Mouse (Mus musculus) lung, postnatal 0 days (tissue): Measurements from ENCODE around the gene Nck2. TPM values are rescaled to one million over a fixed set of nuclear protein-coding genes. Genes with fewer than 3 reads are reported as not detected.

Experiments
- ATAC-seq: fragments of 200-750 bp; cut with Nextera tagmentation; 2 replicates; pipeline ENCODE4 v1.8.0; 2017; ENCODE audit warnings: moderate library complexity
- DNase-seq: peaks from one replicate; pipeline ENCODE4 v3.0.0-alpha.2; 2016; ENCODE audit warnings: low spot score
- H3K27ac ChIP-seq: fragments of 300-500 bp; sonication (generic); 2 replicates; pipeline ENCODE4 v1.5.1; 2014; ENCODE audit warnings: antibody characterized with exemption, mild to moderate bottlenecking, low read length, mixed read lengths
- H3K27me3 ChIP-seq: fragments of 300-500 bp; sonication (generic); replicated peaks from 2 replicates; pipeline ENCODE4 v1.6.1; 2014; ENCODE audit warnings: low read length, mixed read lengths; ENCODE audit not compliant: insufficient read depth
- H3K36me3 ChIP-seq: fragments of 300-500 bp; sonication (generic); 2 replicates; pipeline ENCODE4 v1.6.1; 2014; ENCODE audit warnings: low read length, mixed read lengths; ENCODE audit not compliant: insufficient read depth
- H3K4me1 ChIP-seq: fragments of 300-500 bp; sonication (generic); 2 replicates; pipeline ENCODE4 v1.6.1; 2014; ENCODE audit warnings: antibody characterized with exemption, low read depth, low read length, mixed read lengths; ENCODE audit not compliant: insufficient read depth
- H3K4me2 ChIP-seq: fragments of 300-500 bp; sonication (generic); replicated peaks from 2 replicates; pipeline ENCODE4 v1.6.1; 2014; ENCODE audit warnings: low read depth, mild to moderate bottlenecking, low read length, moderate library complexity, mixed read lengths
- H3K4me3 ChIP-seq: fragments of 300-500 bp; sonication (generic); 2 replicates; pipeline ENCODE4 v1.5.1; 2014; ENCODE audit warnings: low read depth, low read length
- H3K9ac ChIP-seq: fragments of 300-500 bp; sonication (generic); replicated peaks from 2 replicates; pipeline ENCODE4 v1.6.1; 2014; ENCODE audit warnings: low read depth, mild to moderate bottlenecking
- H3K9me3 ChIP-seq: fragments of 300-500 bp; sonication (generic); 2 replicates; pipeline ENCODE4 v1.6.1; 2016; ENCODE audit warnings: low read length, mixed read lengths
- CTCF ChIP-seq: IDR thresholded peaks from 2 replicates; pipeline ENCODE4 v1.5.1; 2016; ENCODE audit warnings: antibody characterized with exemption, mild to moderate bottlenecking
- EP300 ChIP-seq: IDR thresholded peaks from 2 replicates; pipeline ENCODE4 v1.6.1; 2016; ENCODE audit warnings: antibody characterized with exemption, mild to moderate bottlenecking, control low read depth
- WGBS: fragments of 180-500 bp; shearing (Covaris S2); extraction: QIAGEN DNeasy Blood & Tissue Kit; methylation state at CpG from one replicate; pipeline ENCODE4 v1.1.7; 2014; 5-methylcytosine and 5-hydroxymethylcytosine counted together
- polyA plus RNA-seq: library from polyadenylated mRNA; unstranded; fragments of >200 nt; fragmentation: Nextera tagmentation; extraction: Ambion mirVana; gene quantifications from 2 replicates; pipeline ENCODE4 v1.2.1, GENCODE M21; 2015

Gene Nck2
- polyA plus RNA-seq, 1 experiment from 2014 or later, result 34.0 TPM

DNA sequence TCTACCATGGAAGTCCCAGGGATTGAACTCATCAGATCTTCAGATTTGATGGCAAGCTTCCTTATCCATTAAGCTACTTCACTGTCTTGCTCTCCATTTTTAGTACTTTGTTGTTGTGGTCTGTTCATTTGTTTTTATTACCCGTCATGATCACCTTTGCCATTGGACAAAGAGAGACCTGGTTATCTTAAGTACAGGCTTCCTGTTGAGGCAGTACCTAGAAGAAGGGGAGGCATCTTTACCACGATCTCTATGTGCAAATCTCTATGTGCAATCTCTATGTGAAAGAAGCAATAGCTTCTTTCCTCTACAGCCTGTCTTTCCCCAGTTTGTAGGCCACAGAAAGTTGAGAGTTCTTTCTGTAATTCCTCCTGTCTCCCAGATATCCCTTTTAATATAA lies 91.9 kb downstream of the Nck2 start:
- WGBS, result 77% methylated on average over 2 of the region's 2 CpGs
- no peak for TF ChIP-seq CTCF
- Histone ChIP-seq H3K4me3 (no peak overlapping the region), H3K27ac (no peak overlapping the region), H3K36me3 (no peaks in the 10 kb centered on the region), H3K4me1 (peaks cover 12% of the 10 kb centered on the region; the same call in 1 of the 2 replicates), H3K9ac (no peak overlapping the region), H3K9me3 (no peaks in the 10 kb centered on the region), H3K4me2 (no peak overlapping the region), H3K27me3 (no peaks in the 10 kb centered on the region)
- ATAC-seq (no peak), DNase-seq (no peak)

DNA sequence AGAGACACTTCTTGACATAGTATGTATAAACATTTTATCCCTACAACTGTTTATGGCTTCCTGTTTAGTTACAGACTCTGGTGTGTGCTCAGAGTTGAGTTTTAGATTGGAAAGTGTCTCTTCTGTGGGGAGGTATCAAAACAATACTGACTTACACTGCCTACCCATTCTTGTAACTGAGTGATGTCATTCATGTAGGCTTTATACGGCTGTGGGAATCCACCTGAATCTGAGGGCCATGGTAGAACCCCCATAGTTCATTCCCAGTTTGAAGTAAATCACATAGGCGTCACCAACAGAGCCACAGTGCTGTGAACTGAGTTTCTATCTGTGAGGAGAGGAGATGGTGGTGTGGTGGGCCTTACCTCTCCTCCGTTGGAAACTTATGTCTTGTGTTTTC lies 92.6 kb downstream of the Nck2 start:
- no peaks in the 10 kb centered on the region for H3K9me3 ChIP-seq
- H3K4me1 ChIP-seq, result peaks cover 6% of the 10 kb centered on the region; the same call in 1 of the 2 replicates
- TF ChIP-seq EP300 (no peak), CTCF (no peak)
- H3K27ac ChIP-seq, result no peak overlapping the region
- no peaks in the 10 kb centered on the region for H3K27me3 ChIP-seq
- DNase-seq, result no peak
- 80% methylated on average over 3 of the region's 3 CpGs for whole genome bisulfite sequencing
- H3K4me3 ChIP-seq, result no peak overlapping the region
- H3K4me2 ChIP-seq, result no peak overlapping the region
- no peak for ATAC-seq
- no peak overlapping the region for H3K9ac ChIP-seq
- no peaks in the 10 kb centered on the region for H3K36me3 ChIP-seq

DNA sequence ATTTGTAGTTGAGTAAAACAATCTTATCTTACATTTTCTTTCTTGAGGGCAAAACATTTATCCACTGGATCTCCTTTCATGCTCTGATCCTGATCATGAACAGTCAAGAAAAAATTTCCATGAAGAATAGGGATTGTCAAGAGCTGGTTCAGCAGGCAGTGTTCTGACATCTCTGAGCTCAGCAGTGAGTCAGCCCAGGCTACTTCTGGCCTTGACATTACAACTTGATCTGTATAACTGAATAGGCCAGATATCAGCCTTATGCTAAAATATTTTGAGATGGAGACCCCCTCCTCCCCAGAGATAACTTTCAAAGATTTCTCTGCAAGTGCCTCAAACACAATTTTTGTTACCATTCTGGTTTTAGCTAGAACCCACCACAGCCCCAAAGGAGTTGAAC lies 93.1 kb downstream of the Nck2 start:
- no peak for TF ChIP-seq CTCF
- no peak for TF ChIP-seq EP300
- ATAC-seq (no peak), DNase-seq (no peak)
- Histone ChIP-seq H3K4me2 (no peak overlapping the region), H3K27me3 (no peaks in the 10 kb centered on the region), H3K27ac (no peak overlapping the region), H3K4me3 (no peak overlapping the region), H3K9ac (no peak overlapping the region), H3K4me1 (peaks cover under 1% of the 10 kb centered on the region; the same call in 1 of the 2 replicates), H3K36me3 (no peaks in the 10 kb centered on the region), H3K9me3 (no peaks in the 10 kb centered on the region)

DNA sequence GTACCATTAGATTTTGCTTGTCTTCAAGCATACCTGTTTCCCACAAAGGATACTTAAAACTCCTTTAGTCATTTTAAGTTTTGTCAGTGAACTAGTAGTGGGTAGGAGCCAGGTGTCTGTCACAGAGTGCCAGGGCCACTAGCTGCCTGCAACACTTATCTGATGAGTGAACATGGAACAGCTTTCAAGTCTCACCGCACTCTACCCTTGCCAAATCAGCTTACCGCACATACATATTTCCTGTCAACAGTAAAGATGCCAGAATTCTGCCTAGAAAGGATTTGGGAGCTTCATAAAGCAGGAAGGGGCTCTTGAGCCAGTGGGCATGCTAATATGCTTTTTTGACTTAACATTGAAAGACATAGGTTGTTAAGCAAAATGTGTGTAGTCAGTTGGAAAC lies 94.3 kb downstream of the Nck2 start:
- H3K4me1 ChIP-seq, result no peaks in the 10 kb centered on the region
- H3K4me3 ChIP-seq, result no peak overlapping the region
- ATAC-seq, result no peak
- H3K27me3 ChIP-seq, result no peaks in the 10 kb centered on the region
- no peaks in the 10 kb centered on the region for H3K36me3 ChIP-seq
- no peak overlapping the region for H3K9ac ChIP-seq
- TF ChIP-seq CTCF, result no peak
- no peak for TF ChIP-seq EP300
- no peak for DNase-seq
- no peak overlapping the region for H3K27ac ChIP-seq
- H3K4me2 ChIP-seq, result no peak overlapping the region
- WGBS, result 56% methylated on average over 2 of the region's 2 CpGs
- no peaks in the 10 kb centered on the region for H3K9me3 ChIP-seq

DNA sequence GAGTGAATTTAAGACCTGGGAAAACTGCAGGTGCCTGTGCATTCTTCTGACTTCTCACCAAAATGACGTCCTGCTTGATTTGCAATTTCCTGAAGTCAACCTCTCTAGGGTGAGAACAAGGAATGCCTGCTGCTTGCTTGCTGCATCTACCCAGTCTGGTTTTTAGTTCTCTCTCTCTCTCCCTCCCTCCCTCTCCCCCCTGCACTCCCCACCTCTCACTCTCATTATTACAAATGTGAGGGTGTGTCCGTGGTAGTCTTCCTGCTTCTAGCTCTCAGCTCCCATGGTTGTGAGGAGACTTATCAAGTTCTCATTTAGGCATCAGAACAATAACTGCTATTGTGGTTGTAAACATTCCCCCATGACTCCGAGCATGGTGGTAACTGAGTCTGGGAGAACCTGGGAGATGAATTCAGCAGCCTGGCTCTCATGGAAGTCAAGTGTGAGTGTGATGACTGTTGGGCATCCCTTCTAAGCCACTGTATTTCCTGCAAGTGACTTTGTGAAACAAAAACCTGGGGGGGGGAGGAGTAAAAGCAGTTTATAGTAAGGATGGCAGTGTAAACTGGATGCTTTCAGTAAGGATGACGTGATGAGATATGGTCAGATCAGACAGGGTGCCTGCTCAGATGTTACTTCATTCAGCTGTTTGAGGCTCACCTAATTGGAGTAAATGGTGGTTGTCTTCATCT lies 95.5 kb downstream of the Nck2 start:
- DNase-seq (no peak), ATAC-seq (no peak)
- Histone ChIP-seq H3K4me3 (no peak overlapping the region), H3K27me3 (no peaks in the 10 kb centered on the region), H3K27ac (no peak overlapping the region), H3K9ac (no peak overlapping the region), H3K4me1 (no peaks in the 10 kb centered on the region), H3K36me3 (no peaks in the 10 kb centered on the region), H3K9me3 (no peaks in the 10 kb centered on the region), H3K4me2 (no peak overlapping the region)
- no peak for TF ChIP-seq CTCF
- no peak for TF ChIP-seq EP300
- 64% methylated on average over 4 of the region's 4 CpGs for WGBS

DNA sequence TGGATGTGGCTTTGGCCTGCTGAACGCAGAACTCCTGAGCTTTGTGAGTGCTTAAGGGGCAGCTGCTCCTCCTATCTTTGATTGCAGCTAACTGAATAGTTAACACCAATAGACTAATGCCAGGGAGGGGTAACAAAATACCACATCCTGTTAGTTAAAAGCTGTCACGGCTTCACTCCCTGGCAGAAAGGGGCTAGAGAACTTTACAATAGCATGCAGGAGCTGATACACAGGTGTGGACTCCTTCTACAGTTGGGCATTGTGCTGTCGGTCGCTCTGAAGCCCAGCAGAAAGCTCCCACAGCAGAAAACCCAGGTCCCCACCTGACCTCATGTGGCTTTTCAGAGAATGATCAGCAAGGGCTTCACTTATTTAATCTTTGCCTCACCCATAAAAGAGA lies 98.0 kb downstream of the Nck2 start:
- Histone ChIP-seq H3K36me3 (no peaks in the 10 kb centered on the region), H3K9me3 (no peaks in the 10 kb centered on the region), H3K4me3 (no peak overlapping the region), H3K27me3 (no peaks in the 10 kb centered on the region), H3K4me2 (no peak overlapping the region), H3K9ac (no peak overlapping the region), H3K27ac (no peak overlapping the region), H3K4me1 (no peaks in the 10 kb centered on the region)
- 67% methylated on average over 4 of the region's 4 CpGs for WGBS
- ATAC-seq (no peak), DNase-seq (no peak)
- TF ChIP-seq CTCF (no peak), EP300 (no peak)

DNA sequence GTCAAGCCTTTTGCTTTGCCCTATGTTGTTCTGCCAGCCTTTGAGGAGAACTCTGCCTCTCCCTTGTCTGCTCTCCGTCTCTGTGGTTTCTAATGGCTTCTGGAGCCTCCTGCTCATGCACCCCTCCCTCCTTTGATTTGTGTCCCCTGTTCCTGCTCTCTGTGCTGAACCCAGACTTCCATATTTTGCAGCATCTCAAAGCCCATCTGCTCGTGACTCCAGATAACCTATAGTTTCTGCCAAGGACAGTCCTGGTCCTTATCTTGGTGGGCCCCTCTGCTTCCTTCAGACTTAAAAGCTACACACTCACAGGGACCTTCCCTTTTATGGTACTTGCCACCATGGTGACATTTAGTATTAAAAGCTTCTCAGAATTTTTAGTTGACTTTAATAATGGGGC lies 103.3 kb downstream of the Nck2 start:
- Histone ChIP-seq H3K27me3 (no peaks in the 10 kb centered on the region), H3K4me2 (no peak overlapping the region), H3K4me3 (no peak overlapping the region), H3K9me3 (no peaks in the 10 kb centered on the region), H3K27ac (no peak overlapping the region), H3K36me3 (no peaks in the 10 kb centered on the region), H3K4me1 (no peaks in the 10 kb centered on the region), H3K9ac (no peak overlapping the region)
- 82% methylated on average over 2 of the region's 2 CpGs for WGBS
- ATAC-seq (no peak), DNase-seq (no peak)
- TF ChIP-seq EP300, result no peak
- TF ChIP-seq CTCF, result no peak
